Mouse (Mus musculus) liver, embryonic 14.5 days (tissue): ENCODE data around the gene Zfp579. TPM values are rescaled to one million over a fixed set of nuclear protein-coding genes. Genes with fewer than 3 reads are reported as not detected.

ENCODE experiments used
- ATAC-seq: fragments of 200-750 bp; cut with Nextera tagmentation; 2 replicates; pipeline ENCODE4 v1.8.0; 2017; ENCODE audit warnings: moderate number of reproducible peaks, mild to moderate bottlenecking, moderate library complexity; ENCODE audit not compliant: insufficient read depth
- DNase-seq, 3 experiments: peaks; one replicate each; pipeline ENCODE4 v3.0.0-alpha.2; 2012 to 2013; ENCODE audit warnings: low read depth in 3 of 3, low spot score in 3 of 3
- H3K27ac ChIP-seq: fragments of 300-500 bp; sonication (generic); 2 replicates; pipeline ENCODE4 v1.5.1; 2014; ENCODE audit warnings: moderate library complexity, mild to moderate bottlenecking, control low read depth, inconsistent platforms
- H3K27me3 ChIP-seq: fragments of 300-500 bp; sonication (generic); 2 replicates; pipeline ENCODE4 v1.6.1; 2014; ENCODE audit warnings: mild to moderate bottlenecking, low read length, moderate library complexity; ENCODE audit not compliant: control insufficient read depth, insufficient read depth
- H3K36me3 ChIP-seq: fragments of 300-500 bp; sonication (generic); replicated peaks from 2 replicates; pipeline ENCODE4 v1.6.1; 2014; ENCODE audit warnings: low read depth; ENCODE audit not compliant: control insufficient read depth, insufficient read depth
- H3K4me1 ChIP-seq, 2 experiments: fragments of 200-500 bp in 1 of 2; fragments of 300-500 bp in 1 of 2; sonication (generic) in 1 of 2; replicated peaks; 2 replicates each; pipeline ENCODE4 v1.6.1; 2012 to 2014; ENCODE audit warnings: antibody characterized with exemption in 1 of 2, inconsistent platforms in 1 of 2, low read length in 1 of 2; ENCODE audit not compliant: control insufficient read depth in 2 of 2, insufficient read depth in 2 of 2
- H3K4me2 ChIP-seq: fragments of 300-500 bp; sonication (generic); 2 replicates; pipeline ENCODE4 v1.6.1; 2014; ENCODE audit warnings: low read depth, mild to moderate bottlenecking, control low read depth, moderate library complexity
- H3K4me3 ChIP-seq, 2 experiments: fragments of 200-500 bp in 1 of 2; fragments of 300-500 bp in 1 of 2; sonication (generic) in 1 of 2; 2 replicates each; pipeline ENCODE4 v1.5.1; 2012 to 2014; ENCODE audit warnings: low read depth in 2 of 2, low read length in 2 of 2, mild to moderate bottlenecking in 2 of 2, control low read depth in 1 of 2, inconsistent platforms in 1 of 2, moderate library complexity in 1 of 2; ENCODE audit not compliant: insufficient read depth in 1 of 2
- H3K9ac ChIP-seq: fragments of 300-500 bp; sonication (generic); replicated peaks from 2 replicates; pipeline ENCODE4 v1.6.1; 2014; ENCODE audit warnings: mild to moderate bottlenecking, control low read depth, moderate library complexity
- H3K9me3 ChIP-seq: fragments of 300-500 bp; sonication (generic); 2 replicates; pipeline ENCODE4 v1.6.1; 2016; ENCODE audit warnings: low read length, mixed read lengths; ENCODE audit not compliant: control insufficient read depth
- CTCF ChIP-seq: IDR thresholded peaks from 2 replicates; pipeline ENCODE4 v1.5.1; 2016; ENCODE audit warnings: antibody characterized with exemption, low read depth, control low read depth
- EP300 ChIP-seq: IDR thresholded peaks from 2 replicates; pipeline ENCODE4 v1.6.1; 2016; ENCODE audit warnings: antibody characterized with exemption, low read depth
- WGBS: fragments of 180-500 bp; shearing (Covaris S2); extraction: QIAGEN DNeasy Blood & Tissue Kit; methylation state at CpG from one replicate; pipeline ENCODE4 v1.1.7; 2014; ENCODE audit not compliant: insufficient replicate concordance; 5-methylcytosine and 5-hydroxymethylcytosine counted together
- polyA plus RNA-seq, 2 experiments: library from polyadenylated mRNA; depleted of rRNA in 1 of 2; stranded (reverse) in 1 of 2; unstranded in 1 of 2; fragments of >200 nt; fragmentation: Nextera tagmentation in 1 of 2; extraction: Ambion mirVana in 1 of 2; gene quantifications; 2 replicates each; pipeline versions ENCODE4 v1.2.1 to v1.2.3; 2012 to 2014

Gene Zfp579
- polyA plus RNA-seq, 2 experiments, result 2.8 to 6.7 TPM

DNA sequence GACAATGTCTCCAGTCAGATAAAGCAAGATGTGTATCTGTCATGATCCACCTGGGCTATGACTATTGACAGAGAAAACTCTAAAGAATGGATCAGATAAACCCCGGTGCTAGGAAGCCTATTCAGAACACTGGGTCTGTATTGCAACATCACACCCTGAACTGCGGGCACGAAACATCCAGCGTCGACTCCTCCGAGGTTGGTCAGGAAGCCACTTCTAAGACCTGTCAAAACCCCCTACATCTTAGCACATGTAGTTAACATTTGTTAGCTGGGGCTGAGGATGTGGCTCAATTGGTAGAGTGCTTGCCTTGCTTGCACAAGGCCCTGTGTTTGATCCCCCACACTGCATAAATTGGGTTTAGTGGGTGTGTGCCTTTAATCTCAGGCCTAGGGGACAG lies 47.6 kb downstream of the Zfp579 start:
- ATAC-seq, result no peak
- WGBS, result 32% methylated on average over 6 of the region's 6 CpGs
- Histone ChIP-seq H3K4me2 (no peak overlapping the region), H3K9me3 (no peaks in the 10 kb centered on the region), H3K9ac (no peak overlapping the region), H3K27me3 (no peaks in the 10 kb centered on the region), H3K36me3 (no peaks in the 10 kb centered on the region), H3K4me3 (no peak overlapping the region), H3K4me1 (0 out of 4 replicates have a peak, but pooled peaks cover 0 to 2% of the 10 kb centered on the region in 2 experiments), H3K27ac (no peak overlapping the region)
- DNase-seq, result no peak
- no peak for TF ChIP-seq EP300
- no peak for TF ChIP-seq CTCF

DNA sequence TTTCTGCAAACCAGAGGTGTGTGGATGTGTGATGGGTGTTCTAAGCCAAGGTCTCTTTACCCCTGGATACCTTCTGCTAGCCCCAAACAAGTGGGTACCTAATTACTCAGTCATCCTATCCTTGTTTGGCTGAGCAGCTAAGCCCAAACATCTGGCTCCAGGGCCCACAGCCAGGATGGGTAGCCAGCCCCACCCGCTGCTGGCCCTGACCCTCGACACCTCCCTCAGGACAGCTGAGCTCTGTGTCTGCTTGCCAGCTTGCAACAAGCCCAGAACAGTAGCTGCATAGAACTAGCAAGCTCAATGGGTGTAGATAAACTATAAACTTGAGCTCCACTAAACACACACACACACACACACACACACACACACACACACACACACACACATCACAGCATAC lies 48.1 kb downstream of the Zfp579 start:
- 30% methylated on average over 2 of the region's 2 CpGs for WGBS
- Histone ChIP-seq H3K36me3 (no peaks in the 10 kb centered on the region), H3K4me3 (no peak overlapping the region), H3K4me1 (0 out of 4 replicates have a peak, but pooled peaks cover 0 to 2% of the 10 kb centered on the region in 2 experiments), H3K4me2 (no peak overlapping the region), H3K27ac (no peak overlapping the region), H3K9me3 (no peaks in the 10 kb centered on the region), H3K9ac (no peak overlapping the region), H3K27me3 (no peaks in the 10 kb centered on the region)
- no peak for TF ChIP-seq CTCF
- no peak for TF ChIP-seq EP300
- no peak for ATAC-seq
- no peak for DNase-seq

DNA sequence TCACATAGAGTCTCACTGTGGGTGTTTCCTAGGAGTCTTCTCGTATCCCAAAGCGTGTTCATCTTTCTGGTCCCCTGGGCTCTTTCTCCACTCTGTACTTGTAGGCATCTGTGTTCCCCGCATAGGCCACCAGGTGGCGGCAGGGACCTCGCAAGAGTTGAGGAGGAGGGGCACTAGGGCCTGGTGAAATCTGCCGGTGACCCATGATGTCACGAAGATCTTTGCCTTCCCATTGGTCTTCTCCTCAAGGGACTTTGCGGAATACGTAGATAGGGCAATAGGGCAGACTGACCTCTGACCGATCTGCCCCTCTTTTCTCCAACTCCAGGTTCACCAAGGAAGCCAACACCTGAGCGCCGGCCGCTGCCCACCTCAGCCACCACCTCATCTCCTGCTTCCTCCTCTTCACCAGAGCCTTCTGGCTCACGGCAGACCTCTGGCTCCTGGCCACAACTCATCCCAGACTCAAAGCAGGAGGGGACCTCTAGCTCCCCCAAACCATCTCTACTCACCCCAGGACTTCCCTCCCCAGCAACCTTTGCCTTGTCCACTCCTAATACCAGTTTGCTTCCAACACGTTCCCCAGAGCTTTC lies 52.6 kb downstream of the Zfp579 start:
- no peaks in the 10 kb centered on the region for H3K27me3 ChIP-seq
- WGBS, result 10% methylated on average over 15 of the region's 15 CpGs
- no peak overlapping the region for H3K27ac ChIP-seq
- H3K9ac ChIP-seq, result no peak overlapping the region
- ATAC-seq, result peak; percentile 74
- H3K4me1 ChIP-seq, result 0 out of 4 replicates have a peak, but pooled peaks cover 0 to 2% of the 10 kb centered on the region in 2 experiments
- TF ChIP-seq CTCF, result peak; percentile 96
- TF ChIP-seq EP300, result no peak
- DNase-seq, result peak; percentile 70 to 77 (median 71)
- H3K4me3 ChIP-seq, result peak overlapping the region in 1 of 2 experiments; percentile 30; a peak in 3 of 4 replicates
- no peaks in the 10 kb centered on the region for H3K36me3 ChIP-seq
- H3K4me2 ChIP-seq, result peak overlapping the region; percentile 55
- no peaks in the 10 kb centered on the region for H3K9me3 ChIP-seq

- 27% methylated on average over 5 of the region's 5 CpGs for WGBS
- no peak overlapping the region for H3K4me3 ChIP-seq
- no peak overlapping the region for H3K9ac ChIP-seq
- H3K36me3 ChIP-seq, result no peaks in the 10 kb centered on the region
- H3K9me3 ChIP-seq, result no peaks in the 10 kb centered on the region
- no peaks in the 10 kb centered on the region for H3K27me3 ChIP-seq
- ATAC-seq (no peak), DNase-seq (no peak)
- no peak for TF ChIP-seq CTCF
- no peak overlapping the region for H3K4me2 ChIP-seq
- H3K27ac ChIP-seq, result no peak overlapping the region
- H3K4me1 ChIP-seq, result 0 out of 4 replicates have a peak, but pooled peaks cover 0 to 2% of the 10 kb centered on the region in 2 experiments
Measured at GRCm38 (mm10) chr7:4942673-4943072, 53.3 kb downstream of the Zfp579 start.

GRCm38 (mm10) chr7:4940068-4940479 lies 55.9 kb downstream of the Zfp579 start:
- ATAC-seq, result 0 out of 2 replicates have a peak, but pooled peaks have one; percentile 32
- Histone ChIP-seq H3K27ac (no peak overlapping the region), H3K4me3 (no peak overlapping the region), H3K36me3 (no peaks in the 10 kb centered on the region), H3K4me2 (no peak overlapping the region), H3K4me1 (0 out of 4 replicates have a peak, but pooled peaks cover 0 to 2% of the 10 kb centered on the region in 2 experiments), H3K27me3 (no peaks in the 10 kb centered on the region), H3K9me3 (no peaks in the 10 kb centered on the region), H3K9ac (no peak overlapping the region)
- peak; percentile 52 to 62 (median 54) for DNase-seq
- WGBS, result 13% methylated on average over 9 of the region's 9 CpGs
- peak; percentile 91 for TF ChIP-seq CTCF
- no peak for TF ChIP-seq EP300
